In the genomic region with DNA sequence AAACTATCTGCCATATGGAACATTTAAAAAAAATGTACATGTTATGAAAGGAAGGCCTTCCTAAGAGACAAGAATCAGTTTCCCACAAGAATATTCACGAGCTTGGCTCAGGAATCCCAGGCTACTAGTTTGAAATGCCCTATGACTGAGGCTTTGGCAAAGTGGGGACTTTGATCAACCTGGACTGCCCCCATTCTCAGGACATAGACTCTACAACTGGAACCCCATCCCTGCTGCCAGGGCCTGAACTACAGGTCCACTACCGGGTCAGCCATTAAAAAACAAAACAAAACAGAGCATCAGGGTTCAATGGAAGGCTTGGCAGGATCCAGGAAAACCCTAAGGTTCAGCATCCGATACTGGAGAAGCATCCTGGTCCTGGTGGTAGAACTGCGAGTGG, we compare ENCODE assay signal across 16 mouse cellular contexts. TPM values are rescaled to one million over a fixed set of nuclear protein-coding genes. Genes with fewer than 3 reads are reported as not detected.
A peak's percentile ranks its signal among the peaks of the same experiment; 100 is the strongest.
DNase-seq lines count a peak whose midpoint lies in the region; ATAC-seq and TF ChIP-seq lines count a peak whose summit lies in the region.
"Had no signal": no experiment of that assay in that cellular context is flagged by ENCODE, and none has a peak within 500 bp of the region (broad histone marks: within the 10 kb centered on the region; RNA-seq: fewer than 3 reads in every experiment).

No protein-coding gene starts in this region.

- H3K9me3 ChIP-seq in forebrain, postnatal 0 days (ENCODE audit: low read length) = no peaks in the 10 kb centered on the region
- no peaks in the 10 kb centered on the region for H3K9me3 ChIP-seq in forebrain, embryonic 14.5 days (replicated peaks; ENCODE audit: control insufficient read depth, low read length)
- no peaks in the 10 kb centered on the region for H3K9me3 ChIP-seq in neural tube, embryonic 13.5 days
- no peaks in the 10 kb centered on the region for H3K9me3 ChIP-seq in neural tube, embryonic 15.5 days (replicated peaks)
- H3K9me3 ChIP-seq in hindbrain, embryonic 11.5 days (ENCODE audit: control insufficient read depth, low read length) = no peaks in the 10 kb centered on the region
- H3K9me3 ChIP-seq: hindbrain, embryonic 15.5 days; stomach, embryonic 15.5 days had no signal

- H3K9ac ChIP-seq in forebrain, postnatal 0 days = no peak overlapping the region
- no peak overlapping the region for H3K9ac ChIP-seq in forebrain, embryonic 14.5 days (ENCODE audit: low read length)
- H3K9ac ChIP-seq in neural tube, embryonic 13.5 days = no peak overlapping the region
- H3K9ac ChIP-seq in neural tube, embryonic 15.5 days (replicated peaks) = no peak overlapping the region
- H3K9ac ChIP-seq in hindbrain, embryonic 11.5 days (ENCODE audit: low read depth, low read length) = no peak overlapping the region
- H3K9ac ChIP-seq: stomach, embryonic 15.5 days had no signal

- H3K4me2 ChIP-seq in forebrain, postnatal 0 days (ENCODE audit: low read depth) = no peak overlapping the region
- H3K4me2 ChIP-seq in forebrain, embryonic 14.5 days (ENCODE audit: low read length) = no peak overlapping the region
- no peak overlapping the region for H3K4me2 ChIP-seq in neural tube, embryonic 13.5 days
- no peak overlapping the region for H3K4me2 ChIP-seq in neural tube, embryonic 15.5 days
- H3K4me2 ChIP-seq in hindbrain, embryonic 11.5 days (replicated peaks; ENCODE audit: low read depth, low read length) = no peak overlapping the region

- DNase-seq in forebrain, postnatal 0 days = no peak
- no peak for DNase-seq in forebrain, embryonic 14.5 days (ENCODE audit: low spot score)
- DNase-seq in kidney, postnatal 36 days = peak; percentile 19 to 27
- DNase-seq in kidney, postnatal 4 days = no peak
- no peak for DNase-seq in hindbrain, embryonic 11.5 days (ENCODE audit: low spot score)
- DNase-seq: cerebellum, adult 8-10 months; embryo, embryonic 11 days; layer of hippocampus, adult 9-11 months; lung, adult 2 months; right cerebral cortex, adult 18-20 months; spleen, adult 18-20 months had no signal

- H3K4me1 ChIP-seq in forebrain, postnatal 0 days (ENCODE audit: insufficient read depth) = peaks cover 7% of the 10 kb centered on the region; the same call in 1 of the 2 replicates
- H3K4me1 ChIP-seq in forebrain, embryonic 14.5 days (ENCODE audit: control insufficient read depth, insufficient read depth, low read length) = peaks cover 10% of the 10 kb centered on the region
- peaks cover 21% of the 10 kb centered on the region for H3K4me1 ChIP-seq in neural tube, embryonic 13.5 days (replicated peaks)
- H3K4me1 ChIP-seq in neural tube, embryonic 15.5 days = peaks cover 24% of the 10 kb centered on the region
- H3K4me1 ChIP-seq in hindbrain, embryonic 11.5 days (replicated peaks; ENCODE audit: control insufficient read depth, insufficient read depth, low read length) = no peaks in the 10 kb centered on the region

- ATAC-seq in forebrain, postnatal 0 days = no peak
- no peak for ATAC-seq in forebrain, embryonic 14.5 days
- ATAC-seq in neural tube, embryonic 13.5 days (ENCODE audit: low read depth) = no peak
- no peak for ATAC-seq in neural tube, embryonic 15.5 days (ENCODE audit: low FRiP score)
- no peak for ATAC-seq in hindbrain, embryonic 11.5 days (ENCODE audit: low FRiP score)
- ATAC-seq: intestine, postnatal 0 days had no signal

- peaks cover 8% of the 10 kb centered on the region; the same call in 1 of the 2 replicates for H3K36me3 ChIP-seq in forebrain, postnatal 0 days (ENCODE audit: insufficient read depth)
- H3K36me3 ChIP-seq in forebrain, embryonic 14.5 days (ENCODE audit: control insufficient read depth, insufficient read depth, low read length) = peaks cover 15% of the 10 kb centered on the region
- H3K36me3 ChIP-seq in neural tube, embryonic 13.5 days = peaks cover 32% of the 10 kb centered on the region
- H3K36me3 ChIP-seq in neural tube, embryonic 15.5 days = peaks cover 23% of the 10 kb centered on the region
- no peaks in the 10 kb centered on the region; the same call in 1 of the 2 replicates for H3K36me3 ChIP-seq in hindbrain, embryonic 11.5 days (ENCODE audit: control insufficient read depth, insufficient read depth, low read length)

- no peak overlapping the region for H3K4me3 ChIP-seq in forebrain, postnatal 0 days (ENCODE audit: low read depth, low read length)
- H3K4me3 ChIP-seq in forebrain, embryonic 14.5 days (ENCODE audit: low read depth, low read length) = no peak overlapping the region
- no peak overlapping the region for H3K4me3 ChIP-seq in neural tube, embryonic 13.5 days
- H3K4me3 ChIP-seq in neural tube, embryonic 15.5 days (replicated peaks) = no peak overlapping the region
- H3K4me3 ChIP-seq in hindbrain, embryonic 11.5 days (ENCODE audit: low read depth, low read length) = no peak overlapping the region

- TF ChIP-seq CTCF in forebrain, postnatal 0 days (IDR thresholded peaks at IDR 0.05; ENCODE audit: low read depth) = no peak

- H3K27ac ChIP-seq in forebrain, postnatal 0 days (ENCODE audit: low read depth, low read length) = peak overlapping the region; percentile 36; the same call in 1 of the 2 replicates
- H3K27ac ChIP-seq in forebrain, embryonic 14.5 days (ENCODE audit: low read depth, low read length) = no peak overlapping the region
- H3K27ac ChIP-seq in neural tube, embryonic 13.5 days (replicated peaks) = peak overlapping the region; percentile 29; the same call in 1 of the 2 replicates
- no peak overlapping the region for H3K27ac ChIP-seq in neural tube, embryonic 15.5 days (replicated peaks)
- no peak overlapping the region for H3K27ac ChIP-seq in hindbrain, embryonic 11.5 days (ENCODE audit: low read depth, low read length)

- 83% methylated on average over 4 of the region's 4 CpGs for WGBS in forebrain, postnatal 0 days
- 90% methylated on average over 4 of the region's 4 CpGs for WGBS in forebrain, embryonic 14.5 days
- WGBS in neural tube, embryonic 13.5 days = 89% methylated on average over 4 of the region's 4 CpGs
- WGBS in neural tube, embryonic 15.5 days = 85% methylated on average over 4 of the region's 4 CpGs
- WGBS in hindbrain, embryonic 11.5 days = 90% methylated on average over 4 of the region's 4 CpGs

- H3K27me3 ChIP-seq in forebrain, postnatal 0 days (ENCODE audit: insufficient read depth, low read length) = no peaks in the 10 kb centered on the region
- H3K27me3 ChIP-seq in forebrain, embryonic 14.5 days (replicated peaks; ENCODE audit: control insufficient read depth, insufficient read depth, low read length) = no peaks in the 10 kb centered on the region
- H3K27me3 ChIP-seq in neural tube, embryonic 13.5 days = no peaks in the 10 kb centered on the region
- no peaks in the 10 kb centered on the region for H3K27me3 ChIP-seq in neural tube, embryonic 15.5 days (replicated peaks)
- H3K27me3 ChIP-seq in hindbrain, embryonic 11.5 days (ENCODE audit: control insufficient read depth, insufficient read depth, low read length) = no peaks in the 10 kb centered on the region
- H3K27me3 ChIP-seq: hindbrain, embryonic 15.5 days; stomach, embryonic 15.5 days had no signal

RNA-seq across cellular contexts. Expression of a gene that starts 1.5 kb away (rescaled TPM):
- 86.6 and 100 TPM in 2 replicates for total RNA-seq in forebrain, postnatal 0 days (2014; rRNA removed)
- 95.9 and 103 TPM in 2 replicates for polyA plus RNA-seq in forebrain, postnatal 0 days (2015; fragmentation: Nextera tagmentation; extraction: Ambion mirVana)
- 158 and 167 TPM in 2 replicates for polyA plus RNA-seq in forebrain, embryonic 14.5 days (2014; fragmentation: Nextera tagmentation; extraction: Ambion mirVana)
- polyA plus RNA-seq in neural tube, embryonic 13.5 days (2015; fragmentation: Nextera tagmentation; extraction: Ambion mirVana) = 137 and 140 TPM in 2 replicates
- 127 and 134 TPM in 2 replicates for polyA plus RNA-seq in neural tube, embryonic 15.5 days (2015; fragmentation: Nextera tagmentation; extraction: Ambion mirVana)
- polyA plus RNA-seq in hindbrain, embryonic 11.5 days (2014; fragmentation: Nextera tagmentation; extraction: Ambion mirVana) = 162 and 163 TPM in 2 replicates

RNA-seq across cellular contexts. Expression of a gene that starts 21.7 kb away (rescaled TPM):
- total RNA-seq in forebrain, postnatal 0 days (2014; rRNA removed) = 81.2 and 92.5 TPM in 2 replicates
- 88.3 and 149 TPM in 2 replicates for polyA plus RNA-seq in forebrain, postnatal 0 days (2015; fragmentation: Nextera tagmentation; extraction: Ambion mirVana)
- 63.3 and 75.1 TPM in 2 replicates for polyA plus RNA-seq in forebrain, embryonic 14.5 days (2014; fragmentation: Nextera tagmentation; extraction: Ambion mirVana)
- polyA plus RNA-seq in neural tube, embryonic 13.5 days (2015; fragmentation: Nextera tagmentation; extraction: Ambion mirVana) = 130 and 140 TPM in 2 replicates
- polyA plus RNA-seq in neural tube, embryonic 15.5 days (2015; fragmentation: Nextera tagmentation; extraction: Ambion mirVana) = 112 and 128 TPM in 2 replicates
- 182 and 205 TPM in 2 replicates for polyA plus RNA-seq in hindbrain, embryonic 11.5 days (2014; fragmentation: Nextera tagmentation; extraction: Ambion mirVana)

RNA-seq across cellular contexts. Expression of a gene that starts 28.1 kb away (rescaled TPM):
- total RNA-seq in forebrain, postnatal 0 days (2014; rRNA removed) = 104 and 122 TPM in 2 replicates
- 89.5 and 94.9 TPM in 2 replicates for polyA plus RNA-seq in forebrain, postnatal 0 days (2015; fragmentation: Nextera tagmentation; extraction: Ambion mirVana)
- 64.2 and 67.3 TPM in 2 replicates for polyA plus RNA-seq in forebrain, embryonic 14.5 days (2014; fragmentation: Nextera tagmentation; extraction: Ambion mirVana)
- polyA plus RNA-seq in neural tube, embryonic 13.5 days (2015; fragmentation: Nextera tagmentation; extraction: Ambion mirVana) = 68.3 and 76.0 TPM in 2 replicates
- 77.4 and 81.1 TPM in 2 replicates for polyA plus RNA-seq in neural tube, embryonic 15.5 days (2015; fragmentation: Nextera tagmentation; extraction: Ambion mirVana)
- polyA plus RNA-seq in hindbrain, embryonic 11.5 days (2014; fragmentation: Nextera tagmentation; extraction: Ambion mirVana) = 54.6 and 63.4 TPM in 2 replicates

Comparison
In these comparisons a context has a peak if more than half of its experiments do, and no peak if none do; other contexts are left out.
1. DNase-seq: peak in kidney, postnatal 36 days (2 of 2); none in forebrain, postnatal 0 days (single experiment), forebrain, embryonic 14.5 days (single experiment), kidney, postnatal 4 days (0 of 2) and hindbrain, embryonic 11.5 days (single experiment).
2. H3K27ac ChIP-seq: peak in forebrain, postnatal 0 days (single experiment) and neural tube, embryonic 13.5 days (single experiment); none in forebrain, embryonic 14.5 days (single experiment), neural tube, embryonic 15.5 days (single experiment) and hindbrain, embryonic 11.5 days (single experiment).